ENCODE assay signal across 8 mouse cellular contexts in genomic region chr8:11008842-11009420, GRCm38 (mm10). TPM values are rescaled to one million over a fixed set of nuclear protein-coding genes. Genes with fewer than 3 reads are reported as not detected.
DNase-seq lines count a peak whose midpoint lies in the region; ATAC-seq and TF ChIP-seq lines count a peak whose summit lies in the region.

No protein-coding gene starts in this region.

- no peak for TF ChIP-seq CTCF in bone marrow, adult 2 months (IDR thresholded peaks at IDR 0.05; ENCODE audit: control insufficient read depth, insufficient read depth, low read length)

- H3K4me3 ChIP-seq in bone marrow, adult 2 months (replicated peaks; ENCODE audit: control insufficient read depth, low read depth, low read length) = peak overlapping the region; percentile 99
- peak overlapping the region; percentile 88 for H3K4me3 ChIP-seq in embryonic facial prominence, embryonic 14.5 days (ENCODE audit: low read depth, low read length)
- H3K4me3 ChIP-seq in limb, embryonic 12.5 days (replicated peaks) = peak overlapping the region; percentile 81
- H3K4me3 ChIP-seq in midbrain, embryonic 15.5 days = peak overlapping the region; percentile 76

- no peaks in the 10 kb centered on the region for H3K9me3 ChIP-seq in embryonic facial prominence, embryonic 14.5 days (ENCODE audit: control insufficient read depth, low read length)
- H3K9me3 ChIP-seq in limb, embryonic 12.5 days = no peaks in the 10 kb centered on the region
- H3K9me3 ChIP-seq in midbrain, embryonic 15.5 days = no peaks in the 10 kb centered on the region

- peaks cover 10% of the 10 kb centered on the region for H3K4me1 ChIP-seq in bone marrow, adult 2 months (ENCODE audit: control insufficient read depth, insufficient read depth, low read length)
- peaks cover 34% of the 10 kb centered on the region for H3K4me1 ChIP-seq in embryonic facial prominence, embryonic 14.5 days (ENCODE audit: control insufficient read depth, insufficient read depth, low read length)
- peaks cover 49% of the 10 kb centered on the region for H3K4me1 ChIP-seq in limb, embryonic 12.5 days (replicated peaks)
- peaks cover 50% of the 10 kb centered on the region for H3K4me1 ChIP-seq in midbrain, embryonic 15.5 days

- peak; percentile 100 for TF ChIP-seq POLR2A in bone marrow, adult 2 months (IDR thresholded peaks at IDR 0.05; ENCODE audit: borderline replicate concordance, control insufficient read depth, low read depth, low read length)

- under 1% methylated on average over 67 of the region's 73 CpGs for WGBS in bone marrow, adult 2 months
- WGBS in embryonic facial prominence, embryonic 14.5 days = 0% methylated on average over 20 of the region's 73 CpGs
- under 1% methylated on average over 65 of the region's 73 CpGs for WGBS in limb, embryonic 12.5 days
- WGBS in midbrain, embryonic 15.5 days = under 1% methylated on average over 54 of the region's 73 CpGs

- DNase-seq in A20 (ENCODE audit: low read depth, low spot score) = peak; percentile 96
- DNase-seq in embryonic facial prominence, embryonic 14.5 days (ENCODE audit: low spot score) = peak; percentile 98
- peak; percentile 93 for DNase-seq in heart, adult 8-10 months (ENCODE audit: low spot score)
- DNase-seq in kidney, adult 8-10 months = peak; percentile 96
- DNase-seq in spleen, adult 18-20 months = peak; percentile 94 to 96

- peak; percentile 88 for ATAC-seq in embryonic facial prominence, embryonic 14.5 days (ENCODE audit: low read depth)
- peak; percentile 86 for ATAC-seq in limb, embryonic 12.5 days (ENCODE audit: insufficient number of reproducible peaks, insufficient read depth, low FRiP score, low TSS enrichment, low read depth)
- ATAC-seq in midbrain, embryonic 15.5 days (replicated peaks) = peak; percentile 92

- H3K9ac ChIP-seq in embryonic facial prominence, embryonic 14.5 days (ENCODE audit: low read depth, low read length) = peak overlapping the region; percentile 94
- peak overlapping the region; percentile 88 for H3K9ac ChIP-seq in limb, embryonic 12.5 days (replicated peaks)
- H3K9ac ChIP-seq in midbrain, embryonic 15.5 days = peak overlapping the region; percentile 94

- no peaks in the 10 kb centered on the region; the same call in 1 of the 2 replicates for H3K27me3 ChIP-seq in embryonic facial prominence, embryonic 14.5 days (replicated peaks; ENCODE audit: control insufficient read depth, insufficient read depth, low read length)
- H3K27me3 ChIP-seq in limb, embryonic 12.5 days = no peaks in the 10 kb centered on the region; the same call in 1 of the 2 replicates
- no peaks in the 10 kb centered on the region for H3K27me3 ChIP-seq in midbrain, embryonic 15.5 days (replicated peaks)

- peak overlapping the region; percentile 89 for H3K4me2 ChIP-seq in embryonic facial prominence, embryonic 14.5 days (ENCODE audit: low read depth, low read length)
- peak overlapping the region; percentile 94 for H3K4me2 ChIP-seq in limb, embryonic 12.5 days
- H3K4me2 ChIP-seq in midbrain, embryonic 15.5 days = peak overlapping the region; percentile 87

- peak overlapping the region; percentile 98 for H3K27ac ChIP-seq in bone marrow, adult 2 months (ENCODE audit: control insufficient read depth, insufficient read depth, low read depth, low read length, poor library complexity)
- peak overlapping the region; percentile 99 for H3K27ac ChIP-seq in embryonic facial prominence, embryonic 14.5 days (replicated peaks; ENCODE audit: low read depth, low read length)
- H3K27ac ChIP-seq in limb, embryonic 12.5 days = peak overlapping the region; percentile 97
- peak overlapping the region; percentile 100 for H3K27ac ChIP-seq in midbrain, embryonic 15.5 days

- 0 out of 2 replicates have a peak, but pooled peaks cover 20% of the 10 kb centered on the region for H3K36me3 ChIP-seq in embryonic facial prominence, embryonic 14.5 days (ENCODE audit: control insufficient read depth, insufficient read depth, low read length)
- peaks cover 24% of the 10 kb centered on the region for H3K36me3 ChIP-seq in limb, embryonic 12.5 days
- no peaks in the 10 kb centered on the region for H3K36me3 ChIP-seq in midbrain, embryonic 15.5 days (replicated peaks)

RNA-seq across cellular contexts. Expression of gene Irs2, which starts 0.7 kb away (rescaled TPM):
- 4.1 and 10.5 TPM in 2 replicates for polyA plus RNA-seq in bone marrow, adult 2 months (2011; ENCODE audit: insufficient read depth, insufficient read length, low replicate concordance, missing spikeins)
- 5.4 and 5.9 TPM in 2 replicates for polyA plus RNA-seq in embryonic facial prominence, embryonic 14.5 days (2014; fragmentation: Nextera tagmentation; extraction: Ambion mirVana)
- 10 to 100 TPM in 1 of 4 experiments, 1 to 10 TPM in 3; 4.7 to 13.0 (median 6.8) TPM for total RNA-seq in heart, adult 8-10 months (2022)
- 10.9 and 11.7 TPM in 2 replicates for polyA plus RNA-seq in limb, embryonic 12.5 days (2016; fragmentation: Nextera tagmentation; extraction: Ambion mirVana)
- polyA plus RNA-seq in midbrain, embryonic 15.5 days (2015; fragmentation: Nextera tagmentation; extraction: Ambion mirVana) = 6.8 and 6.9 TPM in 2 replicates

Comparison
In these comparisons a context has a peak if more than half of its experiments do, and no peak if none do; other contexts are left out.
1. Peak in every context shown above with its lines: DNase-seq, ATAC-seq, H3K4me3 ChIP-seq and H3K27ac ChIP-seq.